Mouse (Mus musculus) MEL-GATA-1-ER (cell line): ENCODE data around the gene Dip2b.
"Not testable (repeated sequence)": the region's sequence is repeated elsewhere in the genome, so short reads cannot be mapped to it uniquely, and the experiment has no call there.

Experiments
- DNase-seq: peaks from one replicate; pipeline ENCODE4 v3.0.0-alpha.2; 2012; ENCODE audit warnings: low read depth; ENCODE audit errors: extremely low read depth

Dip2b gene

DNA sequence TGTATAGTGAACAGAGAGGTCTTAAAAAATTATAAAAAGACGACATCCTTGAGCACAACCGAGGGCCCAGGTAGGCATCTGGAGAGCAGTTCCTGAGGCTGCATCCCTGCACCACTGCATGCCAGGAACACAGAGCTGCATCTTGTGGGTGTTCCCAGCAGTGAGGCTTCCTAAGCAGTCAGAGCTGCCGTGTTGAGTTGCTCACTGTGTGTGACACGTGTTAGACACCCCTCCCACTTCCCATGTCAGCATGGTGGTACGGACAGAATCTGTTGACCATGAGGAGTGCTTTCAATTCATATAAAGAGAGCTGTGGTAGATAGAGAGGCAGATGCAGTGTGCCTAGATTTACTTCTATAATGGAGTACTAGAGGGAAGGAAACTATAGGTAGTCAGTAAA, 218.8 kb downstream of the Dip2b start:
- DNase-seq, result no peak

DNA sequence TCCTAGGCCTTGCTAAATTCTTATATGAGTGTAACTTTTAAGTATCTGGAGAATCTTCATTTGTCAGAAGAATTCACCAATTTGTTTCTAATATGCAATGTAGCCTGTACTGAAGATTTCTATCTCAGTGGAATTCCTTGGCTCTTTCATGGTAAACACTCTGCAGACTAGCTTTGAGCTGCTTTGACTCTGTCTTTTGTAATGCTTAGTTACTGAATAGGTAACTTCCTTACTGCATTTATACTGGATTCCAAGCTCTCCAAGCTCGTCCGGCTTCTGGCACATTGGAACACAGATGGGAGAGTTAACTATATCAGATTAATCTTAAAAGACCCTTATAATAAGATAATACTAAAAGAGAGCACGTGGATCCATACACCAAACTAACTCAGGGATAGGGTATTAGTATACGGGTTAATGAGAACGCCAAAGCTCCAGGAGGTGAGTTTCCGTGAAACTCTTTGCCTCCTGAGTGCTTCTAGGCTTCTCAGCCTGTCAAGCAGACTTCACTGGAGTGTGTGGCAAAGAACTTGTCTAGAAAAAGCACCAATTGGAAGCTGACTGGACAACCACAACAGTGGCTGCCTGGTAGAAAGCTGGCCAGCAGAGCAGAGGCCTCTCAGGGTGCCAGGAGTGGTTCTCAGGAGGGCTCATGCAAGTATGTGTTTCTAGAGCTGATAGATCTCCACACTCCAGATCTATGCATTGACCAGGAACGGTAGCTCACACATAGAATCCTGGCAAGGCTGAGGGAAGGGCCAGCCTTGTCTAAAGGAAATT, 220.4 kb downstream of the Dip2b start:
- DNase-seq, result no peak

DNA sequence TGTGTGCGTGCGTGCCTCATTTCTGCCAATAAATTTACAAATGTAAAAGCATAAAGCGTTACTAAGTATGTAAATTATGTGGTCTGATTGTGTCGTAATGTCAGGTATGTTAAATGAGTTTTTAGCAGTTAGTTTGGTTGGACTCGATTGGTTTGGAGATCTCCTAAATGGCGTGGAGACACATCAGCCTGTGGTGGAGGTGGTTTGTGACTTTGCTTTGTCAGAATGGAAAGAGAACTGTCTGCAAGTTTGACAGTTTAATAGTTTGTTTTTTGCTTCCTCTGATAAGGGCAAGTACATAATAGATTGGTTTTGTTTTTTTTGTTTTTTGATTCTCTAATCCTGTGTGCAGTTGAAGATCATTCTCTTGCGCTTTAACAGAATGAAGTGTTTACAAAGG, 221.9 kb downstream of the Dip2b start:
- DNase-seq, result not testable (repeated sequence)

DNA sequence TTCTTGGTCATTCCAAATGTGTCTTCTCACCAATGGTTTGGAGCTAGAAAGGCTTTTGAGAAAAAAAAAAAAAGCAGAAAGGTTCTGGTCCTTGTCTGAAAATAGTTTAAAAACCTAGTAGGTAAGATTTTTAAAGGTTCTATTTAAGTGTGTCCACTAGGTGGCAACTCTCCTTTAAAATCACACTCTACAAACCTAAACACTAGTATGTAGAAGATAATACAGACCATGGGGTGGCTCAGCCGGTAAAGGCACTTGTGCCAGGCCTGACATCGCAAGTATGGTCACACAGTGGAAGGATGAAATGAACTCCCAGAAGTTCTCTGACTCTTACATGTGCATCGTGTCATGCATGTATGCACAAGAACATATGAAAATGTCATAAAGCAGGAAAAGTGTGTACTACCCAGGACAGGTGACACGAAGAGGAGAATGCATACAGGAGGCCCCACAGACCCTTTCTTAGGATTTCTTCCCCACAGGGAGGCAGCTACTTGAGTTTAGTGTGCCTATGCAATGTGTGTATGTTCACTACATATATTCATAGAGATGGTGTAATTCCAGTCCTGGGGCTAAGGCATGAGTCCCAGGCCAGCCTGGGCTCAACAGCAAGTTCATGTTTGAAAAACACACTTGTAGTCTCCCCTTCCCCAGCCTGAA, 224.9 kb downstream of the Dip2b start:
- peak; percentile 44 for DNase-seq

DNA sequence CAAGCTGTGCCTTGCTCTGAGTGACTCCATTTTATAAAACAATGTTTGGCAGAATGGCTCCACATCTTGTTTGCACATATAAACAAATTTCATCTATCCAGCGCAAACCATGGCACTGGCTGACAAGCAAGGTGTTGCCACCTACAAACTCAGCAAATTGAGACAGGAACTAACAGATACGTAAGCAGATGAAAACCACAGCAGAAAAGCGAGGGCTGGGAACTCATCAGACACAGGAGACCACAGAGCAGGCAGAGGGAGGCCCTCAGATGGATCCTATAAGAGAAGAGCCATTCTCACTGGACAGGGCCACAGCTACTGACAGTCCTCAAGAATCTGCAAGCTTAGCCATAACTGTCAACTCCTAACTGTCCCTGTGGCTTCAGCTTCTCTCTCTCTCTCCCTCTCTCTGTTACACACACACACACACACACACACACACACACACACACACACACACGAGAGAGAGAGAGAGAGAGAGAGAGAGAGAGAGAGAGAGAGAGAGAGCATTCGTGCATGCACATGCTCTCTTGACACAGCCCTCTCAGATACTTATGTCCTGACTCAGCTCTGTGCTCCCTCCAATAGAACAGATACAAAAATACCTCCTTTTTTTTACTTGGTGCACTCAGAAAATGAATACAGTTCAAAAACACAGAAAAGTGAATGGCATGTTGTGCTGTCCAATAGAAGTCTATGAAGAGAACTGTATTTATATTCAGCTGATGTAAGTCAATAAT, 227.3 kb downstream of the Dip2b start:
- no peak for DNase-seq

DNA sequence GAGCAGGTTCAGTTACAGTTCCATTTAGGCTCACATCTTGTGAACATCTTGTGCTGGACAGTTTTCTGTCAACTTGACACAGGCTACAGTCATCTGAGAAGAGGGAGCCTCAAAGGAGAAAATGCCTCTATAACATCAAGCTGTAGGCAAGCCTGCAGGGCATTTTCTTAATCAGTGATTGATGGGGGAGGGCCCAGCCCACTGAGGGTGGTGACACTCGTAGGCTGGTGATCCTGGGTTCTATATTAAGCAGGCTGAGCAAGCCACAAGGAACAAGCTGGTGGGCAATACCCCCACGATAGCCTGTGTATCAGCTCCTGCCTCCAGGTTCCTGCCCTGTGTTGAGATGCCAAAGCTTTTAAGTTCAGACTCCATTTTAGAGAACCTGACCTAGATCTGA, 230.5 kb downstream of the Dip2b start:
- no peak for DNase-seq
